Mouse (Mus musculus): ENCODE data around the gene Atp5j2.
"Not testable (repeated sequence)": the region's sequence is repeated elsewhere in the genome, so short reads cannot be mapped to it uniquely, and the experiment has no call there.

GRCm38 (mm10) chr5:145208391-145208790, 16.5 kb upstream of the Atp5j2 start:
- not testable (repeated sequence) for TF ChIP-seq CTCF (conservative IDR thresholded peaks at IDR 0.05; ENCODE audit: low read length); POU5F1 (IDR thresholded peaks at IDR 0.05; ENCODE audit: borderline replicate concordance, low read length); NANOG (IDR thresholded peaks at IDR 0.05; ENCODE audit: borderline replicate concordance, low read length)

Data from E14TG2a.4 (cell line).